Mouse (Mus musculus): ENCODE data around the gene Myh3.

DNA sequence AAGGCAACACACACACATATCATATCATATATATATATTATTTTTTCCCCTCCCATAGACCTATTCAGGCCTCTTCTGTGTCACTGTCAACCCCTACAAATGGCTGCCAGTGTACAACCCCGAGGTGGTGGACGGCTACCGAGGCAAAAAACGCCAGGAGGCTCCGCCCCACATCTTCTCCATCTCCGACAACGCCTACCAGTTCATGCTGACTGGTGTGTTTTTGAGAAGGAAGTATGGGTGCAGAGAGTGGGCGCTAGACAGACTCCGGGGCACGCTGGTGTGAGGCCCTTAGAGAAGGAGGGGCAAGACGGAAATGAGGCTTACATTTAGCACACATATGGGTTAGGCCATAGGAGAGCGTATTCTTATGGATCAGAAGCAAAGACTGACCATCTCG lies 4.7 kb downstream of the Myh3 start:
- no peak for TF ChIP-seq CTCF (IDR thresholded peaks at IDR 0.05)
- no peak for TF ChIP-seq EP300 (IDR thresholded peaks at IDR 0.05)
